Comparison of ENCODE assay signal across 8 mouse cellular contexts in genomic region chr4:132973814-132974398, GRCm38 (mm10). TPM values are rescaled to one million over a fixed set of nuclear protein-coding genes. Genes with fewer than 3 reads are reported as not detected.
DNase-seq lines count a peak whose midpoint lies in the region; ATAC-seq and TF ChIP-seq lines count a peak whose summit lies in the region.

Fgr (plus strand) TSS chr4:132974095.

- intact Hi-C loops in left cerebral cortex, adult 2 months (cut with DNase I) = no loop called here
- intact Hi-C loops in left cerebral cortex, postnatal 36 days (cut with DNase I) = no loop called here

- H3K4me1 ChIP-seq in neural tube, embryonic 11.5 days (ENCODE audit: control insufficient read depth, insufficient read depth, low read length) = 0 out of 2 replicates have a peak, but pooled peaks cover 5% of the 10 kb centered on the region
- H3K4me1 ChIP-seq in hindbrain, embryonic 13.5 days (replicated peaks) = peaks cover 39% of the 10 kb centered on the region
- peaks cover 5% of the 10 kb centered on the region for H3K4me1 ChIP-seq in liver, embryonic 16.5 days (ENCODE audit: control insufficient read depth, low read depth, low read length)
- H3K4me1 ChIP-seq in small intestine, adult 2 months (ENCODE audit: control insufficient read depth, insufficient read depth, insufficient read length, low read length) = peaks cover 28% of the 10 kb centered on the region

- peaks cover 26% of the 10 kb centered on the region for H3K27me3 ChIP-seq in neural tube, embryonic 11.5 days (ENCODE audit: control insufficient read depth, insufficient read depth, low read length)
- H3K27me3 ChIP-seq in hindbrain, embryonic 13.5 days = peaks cover 65% of the 10 kb centered on the region
- peaks cover 45% of the 10 kb centered on the region for H3K27me3 ChIP-seq in liver, embryonic 16.5 days (ENCODE audit: control insufficient read depth, insufficient read depth, low read depth, low read length)
- no peaks in the 10 kb centered on the region; the same call in 1 of the 2 replicates for H3K27me3 ChIP-seq in small intestine, adult 2 months (ENCODE audit: control insufficient read depth, insufficient read depth, low read length)

- no peaks in the 10 kb centered on the region for H3K9me3 ChIP-seq in neural tube, embryonic 11.5 days (ENCODE audit: control insufficient read depth, low read length)
- H3K9me3 ChIP-seq in hindbrain, embryonic 13.5 days = no peaks in the 10 kb centered on the region
- no peaks in the 10 kb centered on the region for H3K9me3 ChIP-seq in liver, embryonic 16.5 days (replicated peaks; ENCODE audit: control insufficient read depth, low read length)

- no peak for TF ChIP-seq CTCF in small intestine, adult 2 months (IDR thresholded peaks at IDR 0.05; ENCODE audit: extremely low read depth, insufficient read length, insufficient replicate concordance, low read depth, low read length)
- TF ChIP-seq CTCF in left cerebral cortex, adult 2 months (IDR thresholded peaks at IDR 0.05) = no peak

- no peak for ATAC-seq in neural tube, embryonic 11.5 days (ENCODE audit: insufficient read depth, low FRiP score, low TSS enrichment)
- ATAC-seq in hindbrain, embryonic 13.5 days (ENCODE audit: low FRiP score) = no peak
- ATAC-seq in liver, embryonic 16.5 days (ENCODE audit: low read depth) = no peak

- 3% methylated on average over 21 of the region's 21 CpGs for WGBS in neural tube, embryonic 11.5 days
- WGBS in hindbrain, embryonic 13.5 days = 9% methylated on average over 21 of the region's 21 CpGs
- 4% methylated on average over 18 of the region's 21 CpGs for WGBS in liver, embryonic 16.5 days (ENCODE audit: insufficient replicate concordance)
- WGBS in small intestine, adult 2 months = 11% methylated on average over 21 of the region's 21 CpGs

- DNase-seq in neural tube, embryonic 11.5 days (ENCODE audit: low spot score) = no peak
- no peak for DNase-seq in neural tube, embryonic 10.5 days (ENCODE audit: extremely low spot score, low spot score)
- DNase-seq in urinary bladder, postnatal 25 days (ENCODE audit: low spot score) = no peak
- no peak for DNase-seq in left cerebral cortex, adult 2 months (ENCODE audit: extremely low spot score in 1 of 2, low spot score in 2 of 2)
- no peak for DNase-seq in left cerebral cortex, postnatal 36 days (ENCODE audit: low spot score in 2 of 2)

- no peaks in the 10 kb centered on the region for H3K36me3 ChIP-seq in neural tube, embryonic 11.5 days (ENCODE audit: control insufficient read depth, insufficient read depth, low read length)
- no peaks in the 10 kb centered on the region for H3K36me3 ChIP-seq in hindbrain, embryonic 13.5 days
- no peaks in the 10 kb centered on the region for H3K36me3 ChIP-seq in liver, embryonic 16.5 days (ENCODE audit: control insufficient read depth, insufficient read depth)
- no peaks in the 10 kb centered on the region for H3K36me3 ChIP-seq in small intestine, adult 2 months (ENCODE audit: control insufficient read depth, insufficient read depth, low read length)

- no peak within 1 kb of the TSS for H3K4me3 ChIP-seq in neural tube, embryonic 11.5 days (ENCODE audit: low read depth, low read length)
- H3K4me3 ChIP-seq in hindbrain, embryonic 13.5 days = peak within 1 kb of the TSS; percentile 16; the same call in 1 of the 2 replicates
- H3K4me3 ChIP-seq in liver, embryonic 16.5 days (ENCODE audit: low read depth, low read length) = peak within 1 kb of the TSS; percentile 45
- peak within 1 kb of the TSS; percentile 52 for H3K4me3 ChIP-seq in small intestine, adult 2 months (ENCODE audit: low read depth, low read length)
- H3K4me3 ChIP-seq in left cerebral cortex, adult 2 months = no peak within 1 kb of the TSS

- TF ChIP-seq POLR2A in small intestine, adult 2 months (IDR thresholded peaks at IDR 0.05; ENCODE audit: low read depth, low read length) = no peak

- peak within 1 kb of the TSS; percentile 7; the same call in 1 of the 2 replicates for H3K9ac ChIP-seq in neural tube, embryonic 11.5 days (ENCODE audit: low read length)
- H3K9ac ChIP-seq in hindbrain, embryonic 13.5 days = no peak within 1 kb of the TSS
- H3K9ac ChIP-seq in liver, embryonic 16.5 days (ENCODE audit: low read depth, low read length) = peak within 1 kb of the TSS; percentile 35; the same call in 1 of the 2 replicates

- H3K4me2 ChIP-seq in neural tube, embryonic 11.5 days (ENCODE audit: low read depth) = peak within 1 kb of the TSS; percentile 38
- peak within 1 kb of the TSS; percentile 39 for H3K4me2 ChIP-seq in hindbrain, embryonic 13.5 days
- H3K4me2 ChIP-seq in liver, embryonic 16.5 days (ENCODE audit: low read depth, low read length) = peak within 1 kb of the TSS; percentile 47

- no peak within 1 kb of the TSS for H3K27ac ChIP-seq in neural tube, embryonic 11.5 days (ENCODE audit: low read depth, low read length)
- H3K27ac ChIP-seq in hindbrain, embryonic 13.5 days = no peak within 1 kb of the TSS
- H3K27ac ChIP-seq in liver, embryonic 16.5 days (ENCODE audit: low read length) = peak within 1 kb of the TSS; percentile 26; the same call in 1 of the 2 replicates
- peak within 1 kb of the TSS; percentile 62 for H3K27ac ChIP-seq in small intestine, adult 2 months (ENCODE audit: insufficient read depth, low read depth, low read length)
- no peak within 1 kb of the TSS for H3K27ac ChIP-seq in left cerebral cortex, adult 2 months

RNA-seq across cellular contexts. Expression of gene Fgr, which starts in this region (rescaled TPM):
- 0.09 and 0.24 TPM in 2 replicates for polyA plus RNA-seq in neural tube, embryonic 11.5 days (2014; fragmentation: Nextera tagmentation; extraction: Ambion mirVana)
- polyA plus RNA-seq in hindbrain, embryonic 13.5 days (2015; fragmentation: Nextera tagmentation; extraction: Ambion mirVana) = 0.13 TPM in 1 of 2 replicates, not detected in the other
- 2.4 and 3.2 TPM in 2 replicates for polyA plus RNA-seq in liver, embryonic 16.5 days (2015; fragmentation: Nextera tagmentation; extraction: Ambion mirVana)
- polyA plus RNA-seq in small intestine, adult 2 months (2012; rRNA removed) = 3.5 and 3.8 TPM in 2 replicates
- under 1 TPM; 0.23 TPM for total RNA-seq in left cerebral cortex, adult 2 months (2021)
- total RNA-seq in left cerebral cortex, postnatal 36 days (2021) = under 1 TPM in 1 of 2 experiments, not detected in 1; 0.17 TPM

Comparison
In these comparisons a context has a peak if more than half of its experiments do, and no peak if none do; other contexts are left out.
1. H3K27ac ChIP-seq: peak in liver, embryonic 16.5 days (single experiment) and small intestine, adult 2 months (single experiment); none in neural tube, embryonic 11.5 days (single experiment), hindbrain, embryonic 13.5 days (single experiment) and left cerebral cortex, adult 2 months (single experiment).
2. H3K4me3 ChIP-seq: peak in hindbrain, embryonic 13.5 days (single experiment), liver, embryonic 16.5 days (single experiment) and small intestine, adult 2 months (single experiment); none in neural tube, embryonic 11.5 days (single experiment) and left cerebral cortex, adult 2 months (single experiment).
3. Peak in every context shown above with its lines, with median percentiles within 50 percentile points of each other: H3K4me2 ChIP-seq.